Mouse (Mus musculus): ENCODE measurements at regions not wholly inside any gene's neighbourhood (a gene's known extent, or its start where the extent isn't known, plus 50 kb on each side); places are given as distances from the start of the nearest gene placed in this dataset.

- no peak overlapping the region for H3K4me2 ChIP-seq (ENCODE audit: low read depth, low read length)
- WGBS, result 85% methylated on average over 1 of the region's 1 CpGs
- H3K9ac ChIP-seq (ENCODE audit: low read length), result no peak overlapping the region
- no peak overlapping the region for H3K4me3 ChIP-seq (ENCODE audit: low read length)
- no peak for ATAC-seq (ENCODE audit: low read depth)
- no peak overlapping the region for H3K27ac ChIP-seq (ENCODE audit: low read length)
- H3K9me3 ChIP-seq (ENCODE audit: control insufficient read depth, low read length), result no peaks in the 10 kb centered on the region
- no peaks in the 10 kb centered on the region for H3K27me3 ChIP-seq (ENCODE audit: control insufficient read depth, insufficient read depth, low read depth, low read length)
- no peaks in the 10 kb centered on the region for H3K4me1 ChIP-seq (replicated peaks; ENCODE audit: control insufficient read depth, insufficient read depth, low read length)
- no peaks in the 10 kb centered on the region for H3K36me3 ChIP-seq (ENCODE audit: control insufficient read depth, insufficient read depth, low read length)
Observed at GRCm38 (mm10) chr2:45700578-45700977, 583.4 kb upstream of the Zeb2 start.

- H3K27me3 ChIP-seq (ENCODE audit: control insufficient read depth, insufficient read depth, low read depth, low read length), result no peaks in the 10 kb centered on the region
- no peak overlapping the region for H3K27ac ChIP-seq (ENCODE audit: low read length)
- H3K4me2 ChIP-seq (ENCODE audit: low read depth, low read length), result no peak overlapping the region
- no peaks in the 10 kb centered on the region for H3K9me3 ChIP-seq (ENCODE audit: control insufficient read depth, low read length)
- H3K4me3 ChIP-seq (ENCODE audit: low read length), result no peak overlapping the region
- no peak for ATAC-seq (ENCODE audit: low read depth)
- 0 out of 2 replicates have a peak, but pooled peaks cover 3% of the 10 kb centered on the region for H3K4me1 ChIP-seq (replicated peaks; ENCODE audit: control insufficient read depth, insufficient read depth, low read length)
- H3K36me3 ChIP-seq (ENCODE audit: control insufficient read depth, insufficient read depth, low read length), result no peaks in the 10 kb centered on the region
- WGBS, result 61% methylated on average over 8 of the region's 8 CpGs
- no peak overlapping the region for H3K9ac ChIP-seq (ENCODE audit: low read length)
Observed at GRCm38 (mm10) chr2:45693291-45694020, 576.3 kb upstream of the Zeb2 start.

DNA sequence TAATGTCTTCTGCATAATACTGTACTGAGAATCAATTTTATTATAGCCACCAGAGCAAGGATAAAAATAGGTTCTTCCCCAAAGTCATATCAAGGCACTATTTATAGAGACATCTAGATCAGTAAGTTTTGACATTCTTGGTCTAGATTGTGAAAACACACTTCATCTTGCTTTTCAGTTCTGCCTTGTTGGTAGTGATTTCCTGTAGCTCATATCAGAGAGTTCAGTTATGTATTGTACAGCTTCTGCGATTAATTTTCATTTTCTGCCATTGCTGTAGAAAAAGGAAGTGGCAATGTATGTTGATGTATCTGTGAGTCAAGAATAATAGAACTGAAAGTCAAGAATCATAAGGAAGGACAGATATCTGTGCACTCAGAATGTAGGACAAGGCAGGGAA is 575.6 kb upstream of the Zeb2 start:
- WGBS, result 84% methylated on average over 1 of the region's 1 CpGs
- H3K9me3 ChIP-seq (ENCODE audit: control insufficient read depth, low read length), result no peaks in the 10 kb centered on the region
- 0 out of 2 replicates have a peak, but pooled peaks cover 3% of the 10 kb centered on the region for H3K4me1 ChIP-seq (replicated peaks; ENCODE audit: control insufficient read depth, insufficient read depth, low read length)
- no peaks in the 10 kb centered on the region for H3K36me3 ChIP-seq (ENCODE audit: control insufficient read depth, insufficient read depth, low read length)
- no peak overlapping the region for H3K4me2 ChIP-seq (ENCODE audit: low read depth, low read length)
- ATAC-seq (ENCODE audit: low read depth), result no peak
- no peaks in the 10 kb centered on the region for H3K27me3 ChIP-seq (ENCODE audit: control insufficient read depth, insufficient read depth, low read depth, low read length)
- H3K4me3 ChIP-seq (ENCODE audit: low read length), result no peak overlapping the region
- H3K27ac ChIP-seq (ENCODE audit: low read length), result no peak overlapping the region
- H3K9ac ChIP-seq (ENCODE audit: low read length), result no peak overlapping the region

DNA sequence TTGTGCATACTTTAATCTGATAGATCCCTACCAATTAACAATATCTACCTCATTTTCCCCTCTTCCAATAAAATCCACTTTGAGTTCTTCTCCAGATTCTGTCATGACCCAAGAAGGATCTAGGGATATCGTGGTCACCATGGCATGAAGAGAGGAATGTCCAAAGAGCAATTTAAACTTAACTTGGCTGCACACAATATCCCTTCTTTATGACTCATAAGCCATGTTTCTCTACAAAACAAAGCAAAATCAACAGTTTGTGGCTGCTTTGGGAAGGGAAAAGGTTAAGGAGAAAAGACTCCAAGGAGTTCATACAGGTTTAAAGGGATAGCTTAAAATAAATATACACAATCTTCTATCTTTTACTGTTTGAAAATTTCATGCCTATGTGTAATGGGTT is 571.8 kb upstream of the Zeb2 start:
- ATAC-seq (ENCODE audit: low read depth), result no peak
- 88% methylated on average over 1 of the region's 1 CpGs for WGBS
- no peak overlapping the region for H3K4me2 ChIP-seq (ENCODE audit: low read depth, low read length)
- H3K36me3 ChIP-seq (ENCODE audit: control insufficient read depth, insufficient read depth, low read length), result no peaks in the 10 kb centered on the region
- 0 out of 2 replicates have a peak, but pooled peaks cover 3% of the 10 kb centered on the region for H3K4me1 ChIP-seq (replicated peaks; ENCODE audit: control insufficient read depth, insufficient read depth, low read length)
- no peak overlapping the region for H3K4me3 ChIP-seq (ENCODE audit: low read length)
- H3K9me3 ChIP-seq (ENCODE audit: control insufficient read depth, low read length), result no peaks in the 10 kb centered on the region
- H3K9ac ChIP-seq (ENCODE audit: low read length), result no peak overlapping the region
- H3K27me3 ChIP-seq (ENCODE audit: control insufficient read depth, insufficient read depth, low read depth, low read length), result no peaks in the 10 kb centered on the region
- no peak overlapping the region for H3K27ac ChIP-seq (ENCODE audit: low read length)

DNA sequence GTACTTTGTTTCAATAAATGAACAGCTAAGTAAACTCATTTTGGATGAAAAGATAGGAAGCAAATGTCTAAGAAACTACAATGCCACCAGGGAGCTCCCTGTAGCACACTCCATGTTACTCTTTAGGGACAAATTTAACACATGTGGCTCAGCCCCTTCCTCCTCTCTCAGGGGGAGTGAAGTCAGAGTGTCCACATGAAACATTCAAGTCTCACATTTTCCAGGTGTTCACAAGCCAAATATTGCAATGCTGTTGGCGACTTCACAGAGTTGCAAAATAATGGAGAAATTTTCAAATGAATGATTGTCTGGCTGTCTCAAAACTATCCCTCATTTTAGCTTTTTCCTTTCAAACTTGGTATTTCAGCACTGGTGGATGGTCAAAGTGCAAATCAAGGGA is 564.1 kb upstream of the Zeb2 start:
- Histone ChIP-seq H3K9ac (ENCODE audit: low read length) (no peak overlapping the region), H3K4me2 (ENCODE audit: low read depth, low read length) (no peak overlapping the region), H3K36me3 (ENCODE audit: control insufficient read depth, insufficient read depth, low read length) (no peaks in the 10 kb centered on the region), H3K27me3 (ENCODE audit: control insufficient read depth, insufficient read depth, low read depth, low read length) (no peaks in the 10 kb centered on the region), H3K9me3 (ENCODE audit: control insufficient read depth, low read length) (no peaks in the 10 kb centered on the region), H3K4me1 (replicated peaks; ENCODE audit: control insufficient read depth, insufficient read depth, low read length) (0 out of 2 replicates have a peak, but pooled peaks cover 2% of the 10 kb centered on the region), H3K27ac (ENCODE audit: low read length) (no peak overlapping the region), H3K4me3 (ENCODE audit: low read length) (no peak overlapping the region)
- ATAC-seq (ENCODE audit: low read depth), result no peak
- WGBS, result 87% methylated on average over 1 of the region's 1 CpGs

GRCm38 (mm10) chr2:45679101-45679895 is 562.1 kb upstream of the Zeb2 start:
- Histone ChIP-seq H3K4me2 (ENCODE audit: low read depth, low read length) (no peak overlapping the region), H3K4me3 (ENCODE audit: low read length) (no peak overlapping the region), H3K9ac (ENCODE audit: low read length) (no peak overlapping the region), H3K4me1 (replicated peaks; ENCODE audit: control insufficient read depth, insufficient read depth, low read length) (0 out of 2 replicates have a peak, but pooled peaks cover 2% of the 10 kb centered on the region), H3K36me3 (ENCODE audit: control insufficient read depth, insufficient read depth, low read length) (no peaks in the 10 kb centered on the region), H3K27ac (ENCODE audit: low read length) (peak overlapping the region; percentile 61; the same call in 1 of the 2 replicates), H3K9me3 (ENCODE audit: control insufficient read depth, low read length) (no peaks in the 10 kb centered on the region), H3K27me3 (ENCODE audit: control insufficient read depth, insufficient read depth, low read depth, low read length) (no peaks in the 10 kb centered on the region)
- peak; percentile 49; the same call in 1 of the 2 replicates for ATAC-seq (ENCODE audit: low read depth)
- WGBS, result 64% methylated on average over 10 of the region's 10 CpGs

DNA sequence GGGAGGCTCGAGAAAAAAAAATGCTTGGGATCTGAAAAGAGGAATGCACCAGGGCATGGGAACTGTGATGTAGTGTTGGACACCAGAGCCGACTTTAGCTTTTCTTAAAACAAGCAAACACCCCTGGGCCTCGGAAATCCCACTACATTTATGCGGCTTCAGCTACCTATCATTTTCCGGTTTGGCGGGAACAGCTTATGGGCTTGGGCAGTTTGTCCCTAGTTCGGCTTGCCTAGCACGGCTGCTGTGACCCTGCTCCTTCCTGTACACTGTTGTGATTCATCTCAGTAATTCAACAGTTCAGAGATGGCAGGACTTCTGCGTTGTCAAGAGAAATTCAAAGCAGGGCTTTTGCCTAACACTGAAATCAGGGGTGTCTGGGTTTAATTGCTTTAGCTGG is 561.5 kb upstream of the Zeb2 start:
- no peak overlapping the region for H3K4me2 ChIP-seq (ENCODE audit: low read depth, low read length)
- no peak overlapping the region for H3K4me3 ChIP-seq (ENCODE audit: low read length)
- 46% methylated on average over 9 of the region's 9 CpGs for WGBS
- peak overlapping the region; percentile 61; the same call in 1 of the 2 replicates for H3K27ac ChIP-seq (ENCODE audit: low read length)
- no peaks in the 10 kb centered on the region for H3K36me3 ChIP-seq (ENCODE audit: control insufficient read depth, insufficient read depth, low read length)
- H3K4me1 ChIP-seq (replicated peaks; ENCODE audit: control insufficient read depth, insufficient read depth, low read length), result 0 out of 2 replicates have a peak, but pooled peaks cover 2% of the 10 kb centered on the region
- H3K9ac ChIP-seq (ENCODE audit: low read length), result 0 out of 2 replicates have a peak overlapping the region, but pooled peaks have one; percentile 3
- no peaks in the 10 kb centered on the region for H3K9me3 ChIP-seq (ENCODE audit: control insufficient read depth, low read length)
- H3K27me3 ChIP-seq (ENCODE audit: control insufficient read depth, insufficient read depth, low read depth, low read length), result no peaks in the 10 kb centered on the region
- ATAC-seq (ENCODE audit: low read depth), result peak; percentile 52; the same call in 1 of the 2 replicates

DNA sequence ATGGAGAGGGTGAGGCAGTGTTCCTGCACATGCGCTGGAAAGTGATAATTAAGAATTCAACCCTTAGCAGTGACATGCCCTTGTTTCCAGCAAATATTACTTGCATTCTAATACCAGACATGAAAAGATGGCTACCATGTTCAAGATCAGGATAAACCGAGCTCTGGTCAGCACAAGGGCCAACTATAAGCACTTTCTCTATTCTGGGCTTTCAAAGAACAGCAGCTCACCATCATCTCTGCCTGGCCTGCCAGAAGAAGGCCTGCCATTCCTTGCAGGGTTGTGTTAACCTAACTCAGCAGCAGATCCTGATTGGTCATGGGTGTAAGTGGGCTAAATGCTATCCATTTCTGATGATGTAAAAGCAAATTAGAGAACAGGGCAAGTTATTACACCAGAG is 558.6 kb upstream of the Zeb2 start:
- WGBS, result 91% methylated on average over 2 of the region's 2 CpGs
- H3K36me3 ChIP-seq (ENCODE audit: control insufficient read depth, insufficient read depth, low read length), result no peaks in the 10 kb centered on the region

DNA sequence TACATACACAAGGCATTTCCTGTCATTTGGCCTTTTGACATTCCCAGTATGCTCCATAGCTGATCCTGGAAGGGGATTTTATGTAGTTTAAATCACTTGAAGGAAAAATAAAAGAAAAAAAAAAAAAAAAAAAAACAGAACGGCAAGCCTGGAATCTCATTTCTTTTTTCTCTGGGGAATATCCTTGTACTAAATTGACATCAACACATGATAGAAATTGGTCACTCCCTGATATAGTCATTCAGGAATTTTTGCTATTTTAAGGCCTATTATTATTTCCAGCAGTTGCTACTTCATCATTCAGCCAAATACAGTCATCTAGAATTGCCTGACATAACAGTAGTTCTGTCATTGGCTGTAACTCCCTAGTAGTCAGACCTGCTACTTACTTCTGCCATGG is 538.8 kb upstream of the Zeb2 start:
- 70% methylated on average over 1 of the region's 1 CpGs for WGBS
- H3K4me3 ChIP-seq (ENCODE audit: low read length), result no peak overlapping the region
- H3K9ac ChIP-seq (ENCODE audit: low read length), result no peak overlapping the region
- ATAC-seq (ENCODE audit: low read depth), result no peak
- H3K36me3 ChIP-seq (ENCODE audit: control insufficient read depth, insufficient read depth, low read length), result no peaks in the 10 kb centered on the region
- H3K4me1 ChIP-seq (replicated peaks; ENCODE audit: control insufficient read depth, insufficient read depth, low read length), result no peaks in the 10 kb centered on the region
- H3K9me3 ChIP-seq (ENCODE audit: control insufficient read depth, low read length), result peaks cover 2% of the 10 kb centered on the region; the same call in 1 of the 2 replicates
- no peaks in the 10 kb centered on the region for H3K27me3 ChIP-seq (ENCODE audit: control insufficient read depth, insufficient read depth, low read depth, low read length)
- no peak overlapping the region for H3K4me2 ChIP-seq (ENCODE audit: low read depth, low read length)
- no peak overlapping the region for H3K27ac ChIP-seq (ENCODE audit: low read length)

More for the DNA sequence above, 558.6 kb upstream of the Zeb2 start:
- 0 out of 2 replicates have a peak, but pooled peaks cover 2% of the 10 kb centered on the region for H3K4me1 ChIP-seq (replicated peaks; ENCODE audit: control insufficient read depth, insufficient read depth, low read length)
- H3K27ac ChIP-seq (ENCODE audit: low read length), result no peak overlapping the region
- no peaks in the 10 kb centered on the region for H3K27me3 ChIP-seq (ENCODE audit: control insufficient read depth, insufficient read depth, low read depth, low read length)
- H3K9me3 ChIP-seq (ENCODE audit: control insufficient read depth, low read length), result no peaks in the 10 kb centered on the region
- H3K4me2 ChIP-seq (ENCODE audit: low read depth, low read length), result no peak overlapping the region
- no peak for ATAC-seq (ENCODE audit: low read depth)
- H3K9ac ChIP-seq (ENCODE audit: low read length), result no peak overlapping the region
- H3K4me3 ChIP-seq (ENCODE audit: low read length), result no peak overlapping the region
